Mouse (Mus musculus): Measurements from ENCODE around the gene Stard7. TPM values are rescaled to one million over a fixed set of nuclear protein-coding genes. Genes with fewer than 3 reads are reported as not detected.
A peak's percentile ranks its signal among the peaks of the same experiment; 100 is the strongest.

The Stard7 gene
- polyA plus RNA-seq, 1 experiment from 2014 or later: 72.7 TPM

- WGBS: 52% methylated on average over 11 of the region's 11 CpGs
- Histone ChIP-seq H3K4me3 (ENCODE audit: low read depth, low read length) (no peak overlapping the region), H3K4me1 (ENCODE audit: control insufficient read depth, insufficient read depth, low read length) (no peaks in the 10 kb centered on the region), H3K4me2 (replicated peaks; ENCODE audit: low read depth, low read length) (no peak overlapping the region), H3K36me3 (ENCODE audit: control insufficient read depth, insufficient read depth, low read length) (no peaks in the 10 kb centered on the region), H3K27me3 (ENCODE audit: control insufficient read depth, insufficient read depth, low read length) (peaks cover 6% of the 10 kb centered on the region; the same call in 1 of the 2 replicates), H3K27ac (ENCODE audit: low read length) (no peak overlapping the region), H3K9me3 (ENCODE audit: control insufficient read depth, low read depth, low read length) (no peaks in the 10 kb centered on the region), H3K9ac (replicated peaks; ENCODE audit: low read depth, low read length) (no peak overlapping the region)
- ATAC-seq (ENCODE audit: insufficient number of reproducible peaks, insufficient read depth, low FRiP score, low read depth): no peak
Observed at GRCm38 (mm10) chr2:127335078-127335541, 65.1 kb downstream of the Stard7 start.

GRCm38 (mm10) chr2:127335767-127336496, 65.9 kb downstream of the Stard7 start, which contains the start of gene Dusp2:
TSS of gene Dusp2 (plus strand) at chr2:127336159.
- ATAC-seq (ENCODE audit: insufficient number of reproducible peaks, insufficient read depth, low FRiP score, low read depth): peak; percentile 50
- WGBS: under 1% methylated on average over 73 of the region's 76 CpGs
- Histone ChIP-seq H3K9ac (replicated peaks; ENCODE audit: low read depth, low read length) (no peak within 1 kb of the TSS; the same call in 1 of the 2 replicates), H3K36me3 (ENCODE audit: control insufficient read depth, insufficient read depth, low read length) (no peaks in the 10 kb centered on the region), H3K9me3 (ENCODE audit: control insufficient read depth, low read depth, low read length) (no peaks in the 10 kb centered on the region), H3K4me2 (replicated peaks; ENCODE audit: low read depth, low read length) (peak within 1 kb of the TSS; percentile 81), H3K27ac (ENCODE audit: low read length) (no peak within 1 kb of the TSS), H3K4me3 (ENCODE audit: low read depth, low read length) (peak within 1 kb of the TSS; percentile 37), H3K27me3 (ENCODE audit: control insufficient read depth, insufficient read depth, low read length) (peaks cover 6% of the 10 kb centered on the region; the same call in 1 of the 2 replicates), H3K4me1 (ENCODE audit: control insufficient read depth, insufficient read depth, low read length) (no peaks in the 10 kb centered on the region)

DNA sequence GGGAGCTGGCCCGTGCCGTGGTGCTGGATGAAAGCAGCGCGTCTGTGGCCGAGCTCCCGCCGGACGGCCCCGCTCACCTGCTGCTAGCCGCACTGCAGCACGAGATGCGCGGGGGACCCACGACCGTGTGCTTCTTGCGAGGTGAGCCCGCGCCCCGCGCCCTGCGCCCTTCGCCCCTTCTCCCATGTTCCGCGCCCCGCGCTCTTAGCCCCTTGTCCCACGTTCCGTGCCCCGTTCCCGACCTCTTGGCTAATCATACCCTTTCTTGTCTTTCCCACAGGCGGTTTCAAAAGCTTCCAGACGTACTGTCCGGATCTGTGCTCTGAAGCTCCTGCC, 66.4 kb downstream of the Stard7 start:
- no peaks in the 10 kb centered on the region for H3K4me1 ChIP-seq (ENCODE audit: control insufficient read depth, insufficient read depth, low read length)
- no peak overlapping the region; the same call in 1 of the 2 replicates for H3K9ac ChIP-seq (replicated peaks; ENCODE audit: low read depth, low read length)
- H3K27me3 ChIP-seq (ENCODE audit: control insufficient read depth, insufficient read depth, low read length): peaks cover 6% of the 10 kb centered on the region; the same call in 1 of the 2 replicates
- no peaks in the 10 kb centered on the region for H3K36me3 ChIP-seq (ENCODE audit: control insufficient read depth, insufficient read depth, low read length)
- ATAC-seq (ENCODE audit: insufficient number of reproducible peaks, insufficient read depth, low FRiP score, low read depth): no peak; the same call in 1 of the 2 replicates
- H3K27ac ChIP-seq (ENCODE audit: low read length): no peak overlapping the region
- peak overlapping the region; percentile 37 for H3K4me3 ChIP-seq (ENCODE audit: low read depth, low read length)
- H3K4me2 ChIP-seq (replicated peaks; ENCODE audit: low read depth, low read length): peak overlapping the region; percentile 81
- H3K9me3 ChIP-seq (ENCODE audit: control insufficient read depth, low read depth, low read length): no peaks in the 10 kb centered on the region
- WGBS: 3% methylated on average over 28 of the region's 33 CpGs

GRCm38 (mm10) chr2:127336885-127337284, 66.9 kb downstream of the Stard7 start:
- peak overlapping the region; percentile 81 for H3K4me2 ChIP-seq (replicated peaks; ENCODE audit: low read depth, low read length)
- 46% methylated on average over 5 of the region's 5 CpGs for WGBS
- no peak overlapping the region for H3K27ac ChIP-seq (ENCODE audit: low read length)
- peaks cover 6% of the 10 kb centered on the region; the same call in 1 of the 2 replicates for H3K27me3 ChIP-seq (ENCODE audit: control insufficient read depth, insufficient read depth, low read length)
- ATAC-seq (ENCODE audit: insufficient number of reproducible peaks, insufficient read depth, low FRiP score, low read depth): no peak
- no peaks in the 10 kb centered on the region for H3K36me3 ChIP-seq (ENCODE audit: control insufficient read depth, insufficient read depth, low read length)
- peak overlapping the region; percentile 37 for H3K4me3 ChIP-seq (ENCODE audit: low read depth, low read length)
- no peak overlapping the region for H3K9ac ChIP-seq (replicated peaks; ENCODE audit: low read depth, low read length)
- no peaks in the 10 kb centered on the region for H3K9me3 ChIP-seq (ENCODE audit: control insufficient read depth, low read depth, low read length)
- H3K4me1 ChIP-seq (ENCODE audit: control insufficient read depth, insufficient read depth, low read length): no peaks in the 10 kb centered on the region

DNA sequence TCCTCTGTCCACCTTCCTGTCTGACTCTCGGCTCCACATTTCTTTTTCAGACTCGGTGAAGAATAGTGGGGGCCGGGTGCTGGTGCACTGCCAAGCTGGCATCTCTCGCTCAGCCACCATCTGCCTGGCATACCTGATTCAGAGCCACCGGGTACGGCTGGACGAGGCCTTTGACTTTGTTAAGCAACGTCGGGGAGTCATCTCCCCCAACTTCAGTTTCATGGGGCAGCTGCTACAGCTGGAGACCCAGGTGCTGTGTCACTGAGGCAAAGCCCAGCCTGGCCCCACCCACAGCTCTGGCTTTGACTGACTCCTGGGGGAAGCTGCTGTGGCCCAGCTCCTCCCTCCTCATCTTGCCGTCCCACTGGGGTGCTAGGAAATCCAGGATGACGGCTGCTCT, 67.5 kb downstream of the Stard7 start:
- ATAC-seq (ENCODE audit: insufficient number of reproducible peaks, insufficient read depth, low FRiP score, low read depth): no peak
- peak overlapping the region; percentile 81; the same call in 1 of the 2 replicates for H3K4me2 ChIP-seq (replicated peaks; ENCODE audit: low read depth, low read length)
- H3K27ac ChIP-seq (ENCODE audit: low read length): no peak overlapping the region
- no peaks in the 10 kb centered on the region for H3K36me3 ChIP-seq (ENCODE audit: control insufficient read depth, insufficient read depth, low read length)
- WGBS: 63% methylated on average over 11 of the region's 11 CpGs
- no peak overlapping the region for H3K4me3 ChIP-seq (ENCODE audit: low read depth, low read length)
- H3K4me1 ChIP-seq (ENCODE audit: control insufficient read depth, insufficient read depth, low read length): no peaks in the 10 kb centered on the region
- H3K9me3 ChIP-seq (ENCODE audit: control insufficient read depth, low read depth, low read length): no peaks in the 10 kb centered on the region
- H3K27me3 ChIP-seq (ENCODE audit: control insufficient read depth, insufficient read depth, low read length): peaks cover 6% of the 10 kb centered on the region; the same call in 1 of the 2 replicates
- H3K9ac ChIP-seq (replicated peaks; ENCODE audit: low read depth, low read length): no peak overlapping the region

- ATAC-seq (ENCODE audit: insufficient number of reproducible peaks, insufficient read depth, low FRiP score, low read depth): no peak
- no peak overlapping the region for H3K4me2 ChIP-seq (replicated peaks; ENCODE audit: low read depth, low read length)
- H3K4me1 ChIP-seq (ENCODE audit: control insufficient read depth, insufficient read depth, low read length): no peaks in the 10 kb centered on the region
- H3K9ac ChIP-seq (replicated peaks; ENCODE audit: low read depth, low read length): no peak overlapping the region
- no peaks in the 10 kb centered on the region for H3K9me3 ChIP-seq (ENCODE audit: control insufficient read depth, low read depth, low read length)
- no peak overlapping the region for H3K27ac ChIP-seq (ENCODE audit: low read length)
- peaks cover 6% of the 10 kb centered on the region; the same call in 1 of the 2 replicates for H3K27me3 ChIP-seq (ENCODE audit: control insufficient read depth, insufficient read depth, low read length)
- 59% methylated on average over 7 of the region's 7 CpGs for WGBS
- H3K4me3 ChIP-seq (ENCODE audit: low read depth, low read length): no peak overlapping the region
- no peaks in the 10 kb centered on the region for H3K36me3 ChIP-seq (ENCODE audit: control insufficient read depth, insufficient read depth, low read length)
Observed at GRCm38 (mm10) chr2:127338012-127338411, 68.0 kb downstream of the Stard7 start.

- H3K4me2 ChIP-seq (replicated peaks; ENCODE audit: low read depth, low read length): peak within 1 kb of the TSS; percentile 81; the same call in 1 of the 2 replicates
- 73% methylated on average over 4 of the region's 4 CpGs for WGBS
- no peaks in the 10 kb centered on the region for H3K36me3 ChIP-seq (ENCODE audit: control insufficient read depth, insufficient read depth, low read length)
- no peaks in the 10 kb centered on the region for H3K9me3 ChIP-seq (ENCODE audit: control insufficient read depth, low read depth, low read length)
- no peak within 1 kb of the TSS for H3K9ac ChIP-seq (replicated peaks; ENCODE audit: low read depth, low read length)
- H3K4me3 ChIP-seq (ENCODE audit: low read depth, low read length): no peak within 1 kb of the TSS
- no peak for ATAC-seq (ENCODE audit: insufficient number of reproducible peaks, insufficient read depth, low FRiP score, low read depth)
- H3K27me3 ChIP-seq (ENCODE audit: control insufficient read depth, insufficient read depth, low read length): peaks cover 6% of the 10 kb centered on the region; the same call in 1 of the 2 replicates
- no peak within 1 kb of the TSS for H3K27ac ChIP-seq (ENCODE audit: low read length)
- no peaks in the 10 kb centered on the region for H3K4me1 ChIP-seq (ENCODE audit: control insufficient read depth, insufficient read depth, low read length)
Observed at GRCm38 (mm10) chr2:127338416-127338815, 68.4 kb downstream of the Stard7 start, which contains the start of gene Astl. TSS of gene Astl (plus strand) at chr2:127338639.

DNA sequence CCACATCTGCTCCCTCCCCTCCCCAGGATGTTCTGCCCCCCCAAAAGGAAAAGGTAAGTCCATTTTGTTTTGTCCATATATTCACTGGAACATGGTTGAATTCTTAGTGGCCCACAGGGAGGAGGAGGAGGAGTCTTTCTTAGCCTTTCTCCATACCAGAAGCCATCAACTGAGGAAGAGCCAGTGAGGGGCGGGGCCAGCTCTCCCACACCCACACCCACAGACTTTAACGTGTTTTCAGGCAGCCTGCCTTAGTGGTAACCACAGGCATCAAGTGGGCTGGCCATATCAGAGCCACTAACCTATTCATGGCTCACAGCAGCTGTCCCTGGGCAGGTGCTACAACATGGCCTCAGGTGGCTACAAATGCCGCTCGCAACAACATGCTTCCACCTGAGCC, 68.8 kb downstream of the Stard7 start:
- no peak for ATAC-seq (ENCODE audit: insufficient number of reproducible peaks, insufficient read depth, low FRiP score, low read depth)
- Histone ChIP-seq H3K4me1 (ENCODE audit: control insufficient read depth, insufficient read depth, low read length) (no peaks in the 10 kb centered on the region), H3K27ac (ENCODE audit: low read length) (no peak overlapping the region), H3K4me2 (replicated peaks; ENCODE audit: low read depth, low read length) (no peak overlapping the region), H3K4me3 (ENCODE audit: low read depth, low read length) (no peak overlapping the region), H3K9me3 (ENCODE audit: control insufficient read depth, low read depth, low read length) (no peaks in the 10 kb centered on the region), H3K9ac (replicated peaks; ENCODE audit: low read depth, low read length) (no peak overlapping the region), H3K27me3 (ENCODE audit: control insufficient read depth, insufficient read depth, low read length) (peaks cover 6% of the 10 kb centered on the region; the same call in 1 of the 2 replicates), H3K36me3 (ENCODE audit: control insufficient read depth, insufficient read depth, low read length) (no peaks in the 10 kb centered on the region)
- whole genome bisulfite sequencing: 73% methylated on average over 4 of the region's 4 CpGs

Measured in stomach, embryonic 14.5 days (tissue).